Mouse (Mus musculus): Measurements from ENCODE around the gene Sntb2.
A peak's percentile ranks its signal among the peaks of the same experiment; 100 is the strongest.

The Sntb2 gene

GRCm38 (mm10) chr8:106929921-106930320, 5.6 kb upstream of the Sntb2 start:
- DNase-seq (ENCODE audit: low spot score) = no peak

- DNase-seq (ENCODE audit: low spot score) = peak; percentile 57
Measured at GRCm38 (mm10) chr8:106932376-106933065, 3.0 kb upstream of the Sntb2 start.

GRCm38 (mm10) chr8:106933506-106934143, 1.9 kb upstream of the Sntb2 start:
- DNase-seq (ENCODE audit: low spot score) = no peak

GRCm38 (mm10) chr8:106934226-106934977, 1.1 kb upstream of the Sntb2 start:
- DNase-seq (ENCODE audit: low spot score) = no peak

GRCm38 (mm10) chr8:106935899-106936477, 438 bp downstream of the Sntb2 start:
- DNase-seq (ENCODE audit: low spot score) = peak; percentile 74

GRCm38 (mm10) chr8:106936478-106937051, 1.0 kb downstream of the Sntb2 start:
- DNase-seq (ENCODE audit: low spot score) = no peak

GRCm38 (mm10) chr8:106937081-106937800, 1.7 kb downstream of the Sntb2 start:
- DNase-seq (ENCODE audit: low spot score) = no peak

- no peak for DNase-seq (ENCODE audit: low spot score)
Measured at GRCm38 (mm10) chr8:106941806-106942205, 6.3 kb downstream of the Sntb2 start.

GRCm38 (mm10) chr8:106943874-106944418, 8.4 kb downstream of the Sntb2 start:
- DNase-seq (ENCODE audit: low spot score) = no peak

- DNase-seq (ENCODE audit: low spot score) = no peak
Measured at GRCm38 (mm10) chr8:106944756-106945155, 9.2 kb downstream of the Sntb2 start.

GRCm38 (mm10) chr8:106948678-106949243, 13.2 kb downstream of the Sntb2 start:
- no peak for DNase-seq (ENCODE audit: low spot score)

- no peak for DNase-seq (ENCODE audit: low spot score)
Measured at GRCm38 (mm10) chr8:106951707-106952106, 16.2 kb downstream of the Sntb2 start.

- DNase-seq (ENCODE audit: low spot score) = no peak
Measured at GRCm38 (mm10) chr8:106953571-106953970, 18.0 kb downstream of the Sntb2 start.

- no peak for DNase-seq (ENCODE audit: low spot score)
Measured at GRCm38 (mm10) chr8:106957086-106957485, 21.5 kb downstream of the Sntb2 start.

GRCm38 (mm10) chr8:106958212-106958611, 22.7 kb downstream of the Sntb2 start:
- DNase-seq (ENCODE audit: low spot score) = no peak

- no peak for DNase-seq (ENCODE audit: low spot score)
Measured at GRCm38 (mm10) chr8:106959626-106960025, 24.1 kb downstream of the Sntb2 start.

GRCm38 (mm10) chr8:106962322-106962721, 26.8 kb downstream of the Sntb2 start:
- DNase-seq (ENCODE audit: low spot score) = no peak

- DNase-seq (ENCODE audit: low spot score) = no peak
Measured at GRCm38 (mm10) chr8:106963365-106963764, 27.8 kb downstream of the Sntb2 start.

GRCm38 (mm10) chr8:106964573-106964972, 29.0 kb downstream of the Sntb2 start:
- no peak for DNase-seq (ENCODE audit: low spot score)

GRCm38 (mm10) chr8:106969964-106970363, 34.4 kb downstream of the Sntb2 start:
- no peak for DNase-seq (ENCODE audit: low spot score)

GRCm38 (mm10) chr8:106971916-106972315, 36.4 kb downstream of the Sntb2 start:
- no peak for DNase-seq (ENCODE audit: low spot score)

Data from testis, postnatal 10 days (tissue).